Mouse (Mus musculus) G1E (cell line): ENCODE data around the gene Gpr152.

Experiments
- CTCF ChIP-seq: IDR thresholded peaks from 2 replicates; pipeline ENCODE4 v1.5.1; 2012; ENCODE audit warnings: low read depth, low read length, inconsistent platforms, mixed read lengths
- GATA1 ChIP-seq: IDR thresholded peaks from 2 replicates; pipeline ENCODE4 v1.6.1; 2012; ENCODE audit warnings: borderline replicate concordance, low read length, inconsistent platforms, mixed read lengths
- POLR2AphosphoS5 ChIP-seq: IDR thresholded peaks from 2 replicates; pipeline ENCODE4 v1.6.1; 2012; ENCODE audit warnings: low read depth, low read length, inconsistent platforms; ENCODE audit not compliant: insufficient replicate concordance

- TF ChIP-seq CTCF (no peak), POLR2AphosphoS5 (no peak), GATA1 (no peak)
Observed at GRCm38 (mm10) chr19:4103294-4103693, 36.3 kb upstream of the Gpr152 start.
